Mouse (Mus musculus) skeletal muscle tissue, postnatal 0 days (tissue): ENCODE data around the gene Pdia2. TPM values are rescaled to one million over a fixed set of nuclear protein-coding genes. Genes with fewer than 3 reads are reported as not detected.

Experiments used
- polyA plus RNA-seq: library from polyadenylated mRNA; unstranded; fragments of >200 nt; fragmentation: Nextera tagmentation; extraction: Ambion mirVana; gene quantifications from 2 replicates; pipeline ENCODE4 v1.2.1, GENCODE M21; 2015

Pdia2 gene
- not detected in 2 replicates for polyA plus RNA-seq

DNA sequence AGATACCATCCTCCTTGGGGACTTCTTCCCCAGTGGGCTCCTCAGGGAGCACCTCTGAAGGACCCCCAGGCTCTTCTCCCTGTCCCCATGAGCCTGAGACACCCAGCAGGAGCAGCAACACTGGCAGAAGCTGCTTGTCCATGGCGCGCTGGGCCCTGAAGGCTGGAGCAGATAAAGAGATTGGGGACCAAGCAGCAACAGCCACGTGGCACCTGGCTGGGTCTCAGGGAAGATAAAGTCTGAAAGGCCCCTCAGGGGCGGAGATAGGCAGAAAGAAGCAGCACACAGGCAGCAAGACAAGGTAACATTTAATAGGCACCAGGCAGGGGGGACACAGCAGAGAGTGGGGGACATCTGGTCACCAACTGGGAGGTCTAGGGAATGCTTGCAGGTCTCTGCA is at the start of gene Pdia2:
Gene Pdia2 (minus strand): TSS at position 196 of the 400 bp plus-strand sequence.

DNA sequence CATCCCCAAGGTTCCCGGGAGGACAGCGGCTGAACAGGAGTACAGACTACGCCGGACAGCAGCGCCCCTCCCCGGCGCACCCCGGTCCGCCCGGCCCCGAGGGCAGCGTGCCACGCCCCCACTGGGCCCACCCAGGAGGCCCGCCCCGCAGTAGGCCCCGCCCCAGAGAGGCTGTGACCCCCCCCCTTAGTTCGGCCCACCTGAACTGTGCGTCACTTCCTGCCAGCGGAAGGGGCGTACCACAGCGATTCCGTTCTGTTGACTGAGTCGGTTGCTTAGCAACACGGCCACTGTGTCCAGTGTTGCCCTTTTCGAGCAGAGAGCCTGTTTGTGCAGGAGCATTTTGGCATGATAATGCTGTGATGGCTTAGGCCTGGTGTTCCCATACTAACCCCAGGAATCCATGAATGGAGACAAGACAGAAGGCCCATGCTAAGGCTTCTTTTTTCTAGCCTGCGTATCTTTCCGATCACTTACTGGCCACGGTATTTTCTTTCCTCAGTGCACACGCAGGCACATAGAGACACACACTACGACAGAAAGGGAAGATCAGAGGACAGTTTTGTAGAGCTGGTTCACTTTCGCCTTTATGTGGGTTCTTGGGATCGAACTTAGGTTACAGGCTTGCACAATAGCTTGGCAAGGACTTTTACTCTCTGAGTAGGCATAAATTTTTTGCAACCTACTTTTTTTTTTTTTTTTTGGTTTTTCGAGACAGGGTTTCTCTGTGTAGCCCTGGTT is 45.4 kb upstream of the Pdia2 start, which contains the start of gene Fam234a:
Gene Fam234a (minus strand): TSS at position 142 of the 741 bp plus-strand sequence.

DNA sequence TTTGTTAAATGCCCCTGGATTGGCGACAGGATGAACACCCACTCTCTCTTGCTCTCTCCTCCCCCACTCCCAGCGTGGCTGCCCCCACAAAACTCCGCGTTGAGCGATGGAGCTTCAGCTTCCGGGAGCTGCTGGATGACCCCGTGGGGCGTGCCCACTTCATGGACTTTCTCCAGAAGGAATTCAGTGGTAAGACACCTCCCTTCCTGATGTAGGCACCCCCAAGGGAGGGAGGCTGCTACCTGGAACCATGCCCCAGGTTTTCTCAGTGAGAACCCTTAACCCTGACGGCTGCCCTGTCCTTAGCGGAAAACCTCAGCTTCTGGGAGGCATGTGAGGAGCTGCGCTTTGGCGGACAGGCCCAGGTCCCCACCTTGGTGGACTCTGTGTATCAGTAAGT is 8.8 kb upstream of the Pdia2 start, which contains the start of gene Arhgdig:
Gene Arhgdig (minus strand): TSS at position 101 of the 400 bp plus-strand sequence.

DNA sequence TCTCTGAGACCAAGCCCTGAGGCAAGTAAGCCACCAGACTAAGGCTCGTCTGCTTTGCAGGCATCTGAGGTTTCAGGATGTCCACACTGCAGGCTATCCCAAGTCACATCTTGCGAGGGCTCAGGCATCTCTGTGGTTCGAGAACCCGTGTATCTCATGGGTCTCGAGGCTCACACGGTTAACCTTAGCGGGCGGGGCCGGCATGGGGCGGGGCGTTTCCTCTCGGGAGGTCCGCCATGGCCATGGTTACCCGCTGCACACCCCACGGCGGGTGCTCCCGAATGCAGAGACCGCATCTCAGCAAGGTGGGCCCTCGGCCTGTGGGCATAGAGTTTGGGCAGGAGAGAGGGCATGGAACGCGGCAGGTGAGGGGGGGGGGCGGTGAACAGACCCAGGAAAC is 3.9 kb upstream of the Pdia2 start, which contains the start of gene Rgs11:
Gene Rgs11 (plus strand): TSS at position 215 of the 400 bp plus-strand sequence.

Other genes starting within 250 kb of the Pdia2 start
- gene A930017K11Rik, start 246.5 kb downstream of the Pdia2 start, polyA plus RNA-seq = 0.14 TPM in 1 of 2 replicates, not detected in the other
- 6.7 and 8.4 TPM in 2 replicates for gene Capn15, start 213.3 kb downstream of the Pdia2 start, polyA plus RNA-seq
- gene Rab11fip3, start 129.5 kb downstream of the Pdia2 start, polyA plus RNA-seq = 9.0 and 10.9 TPM in 2 replicates
- 18.5 and 22.5 TPM in 2 replicates for gene Decr2, start 108.8 kb downstream of the Pdia2 start, polyA plus RNA-seq
- gene Nme4, start 103.5 kb downstream of the Pdia2 start, polyA plus RNA-seq = 28.8 and 36.8 TPM in 2 replicates
- gene Tmem8, start 85.8 kb downstream of the Pdia2 start, polyA plus RNA-seq = 1.8 and 2.0 TPM in 2 replicates
- 122 and 126 TPM in 2 replicates for gene Mrpl28, start 75.6 kb downstream of the Pdia2 start, polyA plus RNA-seq
- gene Axin1, start 60.4 kb downstream of the Pdia2 start, polyA plus RNA-seq = 6.8 and 6.9 TPM in 2 replicates
- gene Rgs11, start 3.9 kb upstream of the Pdia2 start, polyA plus RNA-seq = 0.45 and 0.77 TPM in 2 replicates
- 6.3 and 7.5 TPM in 2 replicates for gene Arhgdig, start 8.7 kb upstream of the Pdia2 start, polyA plus RNA-seq
- 37.9 and 47.9 TPM in 2 replicates for gene Fam234a, start 45.2 kb upstream of the Pdia2 start, polyA plus RNA-seq
- 34.2 and 37.7 TPM in 2 replicates for gene Luc7l, start 53.8 kb upstream of the Pdia2 start, polyA plus RNA-seq
- 0.57 and 0.58 TPM in 2 replicates for gene Neurl1b, start 215.7 kb upstream of the Pdia2 start, polyA plus RNA-seq